In the genomic region with DNA sequence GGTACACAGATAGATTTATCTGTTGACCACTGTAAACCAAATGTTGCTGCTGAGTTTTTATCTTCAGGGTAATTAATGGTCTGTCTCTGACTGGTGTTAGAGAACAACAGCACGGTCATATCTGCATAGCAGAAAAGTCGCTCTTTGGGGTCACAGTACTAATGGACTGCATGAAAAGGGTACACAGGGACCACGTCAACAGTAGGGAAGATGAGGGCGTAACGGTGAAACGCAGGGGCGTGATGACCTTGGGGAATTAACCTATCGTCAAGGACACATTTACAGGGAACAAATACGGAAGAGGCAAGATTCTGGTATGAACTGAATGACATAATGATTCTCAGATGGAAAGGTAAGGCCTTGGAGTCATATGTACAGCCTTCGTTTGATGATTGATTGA, we compare ENCODE assay signal across 20 mouse cellular contexts. TPM values are rescaled to one million over a fixed set of nuclear protein-coding genes. Genes with fewer than 3 reads are reported as not detected.
A peak's percentile ranks its signal among the peaks of the same experiment; 100 is the strongest.
DNase-seq lines count a peak whose midpoint lies in the region; TF ChIP-seq lines count a peak whose summit lies in the region.
"Had no signal": no experiment of that assay in that cellular context is flagged by ENCODE, and none has a peak within 500 bp of the region (broad histone marks: within the 10 kb centered on the region; RNA-seq: fewer than 3 reads in every experiment).

No protein-coding gene starts in this region.

- H3K79me2 ChIP-seq in heart, adult 2 months (replicated peaks; ENCODE audit: control insufficient read depth, insufficient read depth, low read length): no peaks in the 10 kb centered on the region

- TF ChIP-seq CTCF in heart, adult 2 months (IDR thresholded peaks at IDR 0.05): no peak
- TF ChIP-seq CTCF in small intestine, adult 2 months (IDR thresholded peaks at IDR 0.05; ENCODE audit: extremely low read depth, insufficient read length, insufficient replicate concordance, low read depth, low read length): no peak

- peaks cover 4% of the 10 kb centered on the region for H3K4me1 ChIP-seq in heart, adult 2 months (ENCODE audit: control insufficient read depth, insufficient read depth, low read length)
- peaks cover 8% of the 10 kb centered on the region for H3K4me1 ChIP-seq in small intestine, adult 2 months (ENCODE audit: control insufficient read depth, insufficient read depth, insufficient read length, low read length)

- H3K36me3 ChIP-seq in heart, adult 2 months (ENCODE audit: control insufficient read depth, insufficient read depth, low read length): no peaks in the 10 kb centered on the region
- H3K36me3 ChIP-seq in small intestine, adult 2 months (ENCODE audit: control insufficient read depth, insufficient read depth, low read length): peaks cover 11% of the 10 kb centered on the region; the same call in 1 of the 2 replicates

- 87% methylated on average over 10 of the region's 10 CpGs for WGBS in heart, adult 2 months
- 88% methylated on average over 10 of the region's 10 CpGs for WGBS in small intestine, adult 2 months

- H3K27ac ChIP-seq in heart, adult 2 months: no peak overlapping the region
- H3K27ac ChIP-seq in small intestine, adult 2 months (ENCODE audit: insufficient read depth, low read depth, low read length): peak overlapping the region; percentile 92
- H3K27ac ChIP-seq: embryonic facial prominence, embryonic 10.5 days; embryonic facial prominence, embryonic 12.5 days; forebrain, embryonic 12.5 days had no signal

- intact Hi-C loops in heart, adult 2 months (cut with DNase I): no loop called here

- no peak overlapping the region for H3K4me3 ChIP-seq in heart, adult 2 months
- no peak overlapping the region for H3K4me3 ChIP-seq in small intestine, adult 2 months (ENCODE audit: low read depth, low read length)
- H3K4me3 ChIP-seq: embryonic facial prominence, embryonic 10.5 days; embryonic facial prominence, embryonic 12.5 days; forebrain, embryonic 12.5 days had no signal

- peak; percentile 24 to 37 for DNase-seq in adrenal gland, adult (ENCODE audit: inconsistent age in 2 of 2, low spot score in 1 of 2)
- no peak for DNase-seq in adrenal gland, postnatal 36 days
- peak; percentile 64 for DNase-seq in heart, adult 11 months
- DNase-seq in heart, adult 2 months: no peak
- DNase-seq: adrenal gland, adult 2 months; adrenal gland, postnatal 10 days; adrenal gland, postnatal 25 days; B cell, adult 2 months; cerebellum, adult 11-12 months; cerebellum, adult 2 months; cerebellum, postnatal 10 days; cerebellum, postnatal 25 days had no signal

- no peaks in the 10 kb centered on the region for H3K27me3 ChIP-seq in heart, adult 2 months (ENCODE audit: control insufficient read depth, insufficient read depth, low read length)
- H3K27me3 ChIP-seq in small intestine, adult 2 months (ENCODE audit: control insufficient read depth, insufficient read depth, low read length): no peaks in the 10 kb centered on the region
- H3K27me3 ChIP-seq: CH12.LX; embryonic facial prominence, embryonic 12.5 days; forebrain, embryonic 12.5 days; Patski had no signal

- TF ChIP-seq POLR2A in heart, adult 2 months (IDR thresholded peaks at IDR 0.05; ENCODE audit: insufficient read depth, low read depth, low read length): no peak
- TF ChIP-seq POLR2A in small intestine, adult 2 months (IDR thresholded peaks at IDR 0.05; ENCODE audit: low read depth, low read length): no peak

- no peak for TF ChIP-seq EP300 in heart, adult 2 months (IDR thresholded peaks at IDR 0.05; ENCODE audit: insufficient read depth, low read depth, low read length)

- no peak overlapping the region for H3K9ac ChIP-seq in heart, adult 2 months (ENCODE audit: low read depth, low read length)
- H3K9ac ChIP-seq: embryonic facial prominence, embryonic 12.5 days; forebrain, embryonic 12.5 days had no signal

RNA-seq across cellular contexts. Expression of gene Nek3, which starts 1.8 kb away (rescaled TPM):
- 1 to 10 TPM; 4.6 to 4.9 TPM for total RNA-seq in adrenal gland, postnatal 36 days (2021)
- total RNA-seq in heart, adult 2 months (2021): 1 to 10 TPM; 1.4 to 2.1 TPM
- 1.00 and 1.9 TPM in 2 replicates for polyA plus RNA-seq in heart, adult 2 months (2012; rRNA removed)
- 1.6 and 3.2 TPM in 2 replicates for polyA plus RNA-seq in small intestine, adult 2 months (2012; rRNA removed)

RNA-seq across cellular contexts. Expression of gene Ckap2, which starts 21.2 kb away (rescaled TPM):
- 1 to 10 TPM; 5.2 to 5.6 TPM for total RNA-seq in adrenal gland, postnatal 36 days (2021)
- under 1 TPM; 0.11 to 0.29 TPM for total RNA-seq in heart, adult 2 months (2021)
- 0.21 and 0.53 TPM in 2 replicates for polyA plus RNA-seq in heart, adult 2 months (2012; rRNA removed)
- polyA plus RNA-seq in small intestine, adult 2 months (2012; rRNA removed): 1.0 and 2.1 TPM in 2 replicates

RNA-seq across cellular contexts. Expression of gene Vps36, which starts 28.2 kb away (rescaled TPM):
- 10 to 100 TPM; 37.5 to 40.4 TPM for total RNA-seq in adrenal gland, postnatal 36 days (2021)
- 10 to 100 TPM; 25.2 to 27.0 TPM for total RNA-seq in heart, adult 2 months (2021)
- polyA plus RNA-seq in heart, adult 2 months (2012; rRNA removed): 9.9 and 16.2 TPM in 2 replicates
- polyA plus RNA-seq in small intestine, adult 2 months (2012; rRNA removed): 3.0 and 6.5 TPM in 2 replicates

RNA-seq across cellular contexts. Expression of gene Nek5, which starts 39.6 kb away (rescaled TPM):
- total RNA-seq in adrenal gland, postnatal 36 days (2021): 1 to 10 TPM; 5.9 to 7.4 TPM
- not detected for total RNA-seq in heart, adult 2 months (2021)
- 0.12 and 0.23 TPM in 2 replicates for polyA plus RNA-seq in heart, adult 2 months (2012; rRNA removed)
- not detected in 2 replicates for polyA plus RNA-seq in small intestine, adult 2 months (2012; rRNA removed)
- total RNA-seq: CH12.LX had no signal
- polyA plus RNA-seq: CD4-positive, CD25-positive, alpha-beta regulatory T cell, adult 4 months; G1E had no signal

Comparison
In these comparisons a context has a peak if more than half of its experiments do, and no peak if none do; other contexts are left out.
1. DNase-seq: peak in adrenal gland, adult (2 of 2) and heart, adult 11 months (single experiment); none in adrenal gland, postnatal 36 days (0 of 2) and heart, adult 2 months (0 of 2).
2. RNA of gene Ckap2, which starts 21.2 kb away (total RNA-seq): 5.2 to 5.6 TPM in adrenal gland, postnatal 36 days; 0.11 to 0.29 TPM in heart, adult 2 months; every median in the first group is over 4 times any median in the second.